Mouse (Mus musculus) adrenal gland, postnatal 10 days (tissue): ENCODE measurements around the gene St7. TPM values are rescaled to one million over a fixed set of nuclear protein-coding genes. Genes with fewer than 3 reads are reported as not detected.

Experiments used
- DNase-seq: peaks from one replicate; pipeline ENCODE4 v3.0.0; 2021; ENCODE audit warnings: mixed read lengths
- total RNA-seq, 2 experiments: library from RNA; stranded (reverse); gene quantifications; 2 replicates each; pipeline ENCODE4 v1.2.3; 2021

Gene St7
- total RNA-seq, 2 experiments from 2014 or later: 18.2 to 21.6 TPM

GRCm38 (mm10) chr6:17719423-17719822 lies 26.7 kb downstream of the St7 start:
- DNase-seq: no peak

GRCm38 (mm10) chr6:17720022-17720421 lies 27.3 kb downstream of the St7 start:
- DNase-seq: no peak

- DNase-seq: no peak
Observed at GRCm38 (mm10) chr6:17721706-17722105, 29.0 kb downstream of the St7 start.

- peak; percentile 69 for DNase-seq
Observed at GRCm38 (mm10) chr6:17725841-17726460, 33.2 kb downstream of the St7 start.

- no peak for DNase-seq
Observed at GRCm38 (mm10) chr6:17727241-17727640, 34.5 kb downstream of the St7 start.

GRCm38 (mm10) chr6:17727891-17728790 lies 35.4 kb downstream of the St7 start:
- no peak for DNase-seq

- DNase-seq: no peak
Observed at GRCm38 (mm10) chr6:17730122-17730521, 37.4 kb downstream of the St7 start.

- DNase-seq: no peak
Observed at GRCm38 (mm10) chr6:17731694-17732093, 39.0 kb downstream of the St7 start.

- no peak for DNase-seq
Observed at GRCm38 (mm10) chr6:17733951-17734411, 41.2 kb downstream of the St7 start.

GRCm38 (mm10) chr6:17737262-17737948 lies 44.7 kb downstream of the St7 start:
- DNase-seq: no peak

GRCm38 (mm10) chr6:17740128-17740527 lies 47.4 kb downstream of the St7 start:
- no peak for DNase-seq

- DNase-seq: no peak
Observed at GRCm38 (mm10) chr6:17741639-17742038, 48.9 kb downstream of the St7 start.

GRCm38 (mm10) chr6:17742209-17742608 lies 49.5 kb downstream of the St7 start:
- no peak for DNase-seq

GRCm38 (mm10) chr6:17743325-17743724 lies 50.6 kb downstream of the St7 start:
- no peak for DNase-seq

GRCm38 (mm10) chr6:17747724-17748123 lies 55.0 kb downstream of the St7 start:
- DNase-seq: no peak

- peak; percentile 64 for DNase-seq
Observed at GRCm38 (mm10) chr6:17748866-17749582, 56.3 kb downstream of the St7 start.

GRCm38 (mm10) chr6:17749596-17749995 lies 56.9 kb downstream of the St7 start:
- no peak for DNase-seq

GRCm38 (mm10) chr6:17750041-17750660 lies 57.4 kb downstream of the St7 start:
- DNase-seq: no peak

GRCm38 (mm10) chr6:17750957-17751356 lies 58.2 kb downstream of the St7 start:
- no peak for DNase-seq

GRCm38 (mm10) chr6:17755902-17756301 lies 63.2 kb downstream of the St7 start:
- DNase-seq: no peak

GRCm38 (mm10) chr6:17758568-17758967 lies 65.8 kb downstream of the St7 start:
- DNase-seq: no peak
